Mouse (Mus musculus) intestine, embryonic 14.5 days (tissue): ENCODE data around the gene Trub1. TPM values are rescaled to one million over a fixed set of nuclear protein-coding genes. Genes with fewer than 3 reads are reported as not detected.

Experiments
- ATAC-seq: fragments of 200-750 bp; cut with Nextera tagmentation; replicated peaks from 2 replicates; pipeline ENCODE4 v1.8.0; 2017; ENCODE audit warnings: low read depth, moderate number of reproducible peaks, moderate TSS enrichment, moderate library complexity; ENCODE audit not compliant: low FRiP score, low TSS enrichment
- DNase-seq: peaks from one replicate; pipeline ENCODE4 v3.0.0-alpha.2; 2018; ENCODE audit warnings: low spot score
- H3K27ac ChIP-seq: fragments of 300-500 bp; sonication (generic); 2 replicates; pipeline ENCODE4 v1.5.1; 2014; ENCODE audit warnings: low read depth, mild to moderate bottlenecking, control low read depth
- H3K27me3 ChIP-seq: fragments of 300-500 bp; sonication (generic); replicated peaks from 2 replicates; pipeline ENCODE4 v1.6.1; 2014; ENCODE audit warnings: low read length, control low read depth; ENCODE audit not compliant: control insufficient read depth, insufficient read depth
- H3K36me3 ChIP-seq: fragments of 300-500 bp; sonication (generic); 2 replicates; pipeline ENCODE4 v1.6.1; 2014; ENCODE audit warnings: low read length, control low read depth; ENCODE audit not compliant: control insufficient read depth, insufficient read depth
- H3K4me1 ChIP-seq: fragments of 300-500 bp; sonication (generic); replicated peaks from 2 replicates; pipeline ENCODE4 v1.6.1; 2014; ENCODE audit warnings: low read length, control low read depth, mixed read lengths; ENCODE audit not compliant: control insufficient read depth, insufficient read depth
- H3K4me2 ChIP-seq: fragments of 300-500 bp; sonication (generic); 2 replicates; pipeline ENCODE4 v1.6.1; 2014; ENCODE audit warnings: low read length
- H3K4me3 ChIP-seq: fragments of 300-500 bp; sonication (generic); 2 replicates; pipeline ENCODE4 v1.5.1; 2014; ENCODE audit warnings: low read depth, low read length, control low read depth, mixed read lengths
- H3K9ac ChIP-seq: fragments of 300-500 bp; sonication (generic); 2 replicates; pipeline ENCODE4 v1.6.1; 2014; ENCODE audit warnings: mild to moderate bottlenecking, low read length
- H3K9me3 ChIP-seq: fragments of 300-500 bp; sonication (generic); 2 replicates; pipeline ENCODE4 v1.6.1; 2016; ENCODE audit warnings: low read length, control low read depth; ENCODE audit not compliant: control insufficient read depth
- WGBS: fragments of 180-500 bp; shearing (Covaris S2); extraction: QIAGEN DNeasy Blood & Tissue Kit; methylation state at CpG from one replicate; pipeline ENCODE4 v1.1.7; 2014; 5-methylcytosine and 5-hydroxymethylcytosine counted together
- polyA plus RNA-seq: library from polyadenylated mRNA; unstranded; fragments of >200 nt; fragmentation: Nextera tagmentation; extraction: Ambion mirVana; gene quantifications from 2 replicates; pipeline ENCODE4 v1.2.1, GENCODE M21; 2014

Gene Trub1
- polyA plus RNA-seq, 1 experiment from 2014 or later: 27.6 TPM

GRCm38 (mm10) chr19:57508261-57508788 is 55.6 kb downstream of the Trub1 start:
- H3K27ac ChIP-seq: peak overlapping the region; percentile 79
- WGBS: 55% methylated on average over 11 of the region's 11 CpGs
- H3K4me3 ChIP-seq: no peak overlapping the region
- no peak overlapping the region for H3K4me2 ChIP-seq
- H3K36me3 ChIP-seq: no peaks in the 10 kb centered on the region
- no peaks in the 10 kb centered on the region for H3K9me3 ChIP-seq
- H3K4me1 ChIP-seq: peaks cover 33% of the 10 kb centered on the region
- H3K27me3 ChIP-seq: no peaks in the 10 kb centered on the region
- 0 out of 2 replicates have a peak overlapping the region, but pooled peaks have one; percentile 5 for H3K9ac ChIP-seq
- ATAC-seq: 0 out of 2 replicates have a peak, but pooled peaks have one; percentile 59
- DNase-seq: no peak

DNA sequence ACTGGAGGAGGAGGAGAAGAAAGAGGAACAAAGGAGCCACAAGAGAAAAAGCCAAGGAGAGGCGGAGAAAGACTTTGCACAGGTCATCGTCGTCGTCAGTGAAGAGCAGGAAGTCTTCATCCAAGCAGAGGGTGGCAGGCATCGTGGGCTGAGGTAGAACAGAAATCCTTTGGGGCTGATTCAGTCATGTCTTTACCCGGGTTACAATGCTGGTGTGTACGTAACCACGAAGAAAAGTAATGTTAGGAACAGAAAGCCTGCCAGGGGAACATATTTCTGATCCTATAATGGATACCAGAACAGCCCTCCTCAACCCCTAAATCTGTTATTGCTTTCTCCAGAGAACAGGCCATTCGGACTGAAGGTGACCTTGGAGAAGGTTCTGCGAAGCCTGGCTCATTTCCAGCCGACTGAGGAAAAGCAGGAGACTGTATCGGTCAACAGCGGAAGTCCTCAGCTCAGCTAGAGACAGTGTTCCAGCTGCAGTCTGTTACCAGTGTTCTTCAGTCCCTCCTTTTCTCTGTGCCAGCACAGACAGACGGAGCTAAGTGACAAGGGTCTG is 57.1 kb downstream of the Trub1 start:
- DNase-seq (peak; percentile 72), ATAC-seq (peak; percentile 71)
- no peaks in the 10 kb centered on the region for H3K9me3 ChIP-seq
- 32% methylated on average over 14 of the region's 14 CpGs for WGBS
- H3K36me3 ChIP-seq: no peaks in the 10 kb centered on the region
- peak overlapping the region; percentile 25; the same call in 1 of the 2 replicates for H3K4me2 ChIP-seq
- H3K4me1 ChIP-seq: peaks cover 31% of the 10 kb centered on the region
- no peak overlapping the region for H3K4me3 ChIP-seq
- H3K27me3 ChIP-seq: no peaks in the 10 kb centered on the region
- peak overlapping the region; percentile 79 for H3K27ac ChIP-seq
- H3K9ac ChIP-seq: no peak overlapping the region

GRCm38 (mm10) chr19:57510836-57511235 is 58.1 kb downstream of the Trub1 start:
- H3K4me3 ChIP-seq: no peak overlapping the region
- H3K9ac ChIP-seq: no peak overlapping the region
- ATAC-seq (no peak), DNase-seq (no peak)
- no peaks in the 10 kb centered on the region for H3K36me3 ChIP-seq
- 77% methylated on average over 11 of the region's 11 CpGs for WGBS
- H3K4me2 ChIP-seq: no peak overlapping the region
- H3K9me3 ChIP-seq: no peaks in the 10 kb centered on the region
- H3K27me3 ChIP-seq: no peaks in the 10 kb centered on the region
- peak overlapping the region; percentile 79 for H3K27ac ChIP-seq
- H3K4me1 ChIP-seq: peaks cover 31% of the 10 kb centered on the region

DNA sequence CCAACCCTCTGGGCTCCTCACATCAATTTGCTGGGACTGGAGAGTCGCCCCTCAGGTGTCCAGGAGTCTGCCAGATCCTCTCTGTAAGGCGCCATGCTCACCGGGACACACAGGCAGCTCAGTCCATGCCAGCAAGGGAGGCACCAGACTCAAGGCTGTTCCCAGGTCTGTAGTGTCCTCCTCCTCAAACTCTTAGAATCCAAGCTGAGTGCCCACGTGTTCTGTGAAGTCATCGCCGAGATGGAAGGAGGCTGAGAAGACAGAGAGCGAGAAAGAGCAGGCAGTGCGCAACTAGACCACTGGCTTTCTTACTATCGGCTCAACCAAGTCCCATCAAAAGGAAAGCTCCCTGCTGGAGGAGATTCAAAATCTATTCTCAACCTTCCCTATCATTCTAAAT is 60.4 kb downstream of the Trub1 start:
- Histone ChIP-seq H3K36me3 (no peaks in the 10 kb centered on the region), H3K27me3 (no peaks in the 10 kb centered on the region), H3K4me2 (no peak overlapping the region), H3K9ac (no peak overlapping the region), H3K9me3 (no peaks in the 10 kb centered on the region), H3K27ac (no peak overlapping the region), H3K4me3 (no peak overlapping the region), H3K4me1 (peaks cover 21% of the 10 kb centered on the region)
- 87% methylated on average over 9 of the region's 9 CpGs for WGBS
- no peak for ATAC-seq
- no peak for DNase-seq

GRCm38 (mm10) chr19:57521721-57522120 is 69.0 kb downstream of the Trub1 start:
- Histone ChIP-seq H3K4me1 (no peaks in the 10 kb centered on the region), H3K36me3 (no peaks in the 10 kb centered on the region), H3K27me3 (no peaks in the 10 kb centered on the region), H3K4me3 (no peak overlapping the region), H3K9ac (no peak overlapping the region), H3K4me2 (no peak overlapping the region), H3K9me3 (no peaks in the 10 kb centered on the region), H3K27ac (no peak overlapping the region)
- DNase-seq (no peak), ATAC-seq (no peak)

- DNase-seq (no peak), ATAC-seq (no peak)
- Histone ChIP-seq H3K36me3 (no peaks in the 10 kb centered on the region), H3K27ac (no peak overlapping the region), H3K4me1 (no peaks in the 10 kb centered on the region), H3K27me3 (no peaks in the 10 kb centered on the region), H3K4me3 (no peak overlapping the region), H3K9ac (no peak overlapping the region), H3K9me3 (no peaks in the 10 kb centered on the region), H3K4me2 (no peak overlapping the region)
- WGBS: 47% methylated on average over 17 of the region's 17 CpGs
Observed at GRCm38 (mm10) chr19:57523363-57523762, 70.7 kb downstream of the Trub1 start.

- Histone ChIP-seq H3K27me3 (no peaks in the 10 kb centered on the region), H3K36me3 (no peaks in the 10 kb centered on the region), H3K9me3 (no peaks in the 10 kb centered on the region), H3K4me1 (no peaks in the 10 kb centered on the region), H3K27ac (no peak overlapping the region), H3K4me2 (no peak overlapping the region), H3K9ac (no peak overlapping the region), H3K4me3 (no peak overlapping the region)
- no peak for ATAC-seq
- no peak for DNase-seq
- WGBS: 69% methylated on average over 2 of the region's 2 CpGs
Observed at GRCm38 (mm10) chr19:57525693-57526092, 73.0 kb downstream of the Trub1 start.

GRCm38 (mm10) chr19:57530212-57530611 is 77.5 kb downstream of the Trub1 start:
- ATAC-seq (no peak), DNase-seq (no peak)
- Histone ChIP-seq H3K9ac (no peak overlapping the region), H3K36me3 (no peaks in the 10 kb centered on the region), H3K4me3 (no peak overlapping the region), H3K27me3 (no peaks in the 10 kb centered on the region), H3K9me3 (no peaks in the 10 kb centered on the region; the same call in 1 of the 2 replicates), H3K27ac (no peak overlapping the region), H3K4me1 (0 out of 2 replicates have a peak, but pooled peaks cover 2% of the 10 kb centered on the region), H3K4me2 (no peak overlapping the region)
- WGBS: 82% methylated on average over 4 of the region's 4 CpGs

GRCm38 (mm10) chr19:57534262-57534661 is 81.5 kb downstream of the Trub1 start:
- no peak overlapping the region for H3K4me2 ChIP-seq
- H3K4me3 ChIP-seq: no peak overlapping the region
- ATAC-seq (no peak), DNase-seq (no peak)
- WGBS: 46% methylated on average over 7 of the region's 7 CpGs
- no peaks in the 10 kb centered on the region for H3K27me3 ChIP-seq
- no peaks in the 10 kb centered on the region; the same call in 1 of the 2 replicates for H3K9me3 ChIP-seq
- no peaks in the 10 kb centered on the region for H3K36me3 ChIP-seq
- H3K9ac ChIP-seq: no peak overlapping the region
- no peak overlapping the region for H3K27ac ChIP-seq
- peaks cover 9% of the 10 kb centered on the region for H3K4me1 ChIP-seq
